Mouse (Mus musculus) thymus, postnatal 4 days (tissue): ENCODE data around the gene Cd79b.
"Not testable (repeated sequence)": the region's sequence is repeated elsewhere in the genome, so short reads cannot be mapped to it uniquely, and the experiment has no call there.

ENCODE experiments used
- DNase-seq: peaks from one replicate; pipeline ENCODE4 v3.0.0; 2021

Gene Cd79b

GRCm38 (mm10) chr11:106314333-106314812 is at the start of gene Cd79b:
TSS of gene Cd79b (minus strand) at chr11:106314762.
- peak; percentile 49 for DNase-seq

- DNase-seq: peak; percentile 83
These were observed 44.8 kb upstream of the Cd79b start for GRCm38 (mm10) chr11:106359350-106359749.

- no peak for DNase-seq
These were observed 41.0 kb upstream of the Cd79b start for GRCm38 (mm10) chr11:106355382-106356128.

- DNase-seq: no peak
These were observed 39.6 kb upstream of the Cd79b start for GRCm38 (mm10) chr11:106354181-106354580.

- DNase-seq: no peak
These were observed 38.6 kb upstream of the Cd79b start, which contains the start of gene Scn4a for GRCm38 (mm10) chr11:106353188-106353587. TSS of gene Scn4a (minus strand) at chr11:106353288.

- no peak for DNase-seq
These were observed 37.4 kb upstream of the Cd79b start for GRCm38 (mm10) chr11:106351941-106352340.

- no peak for DNase-seq
These were observed 36.7 kb upstream of the Cd79b start for GRCm38 (mm10) chr11:106351253-106351652.

GRCm38 (mm10) chr11:106350853-106351252 is 36.3 kb upstream of the Cd79b start:
- no peak for DNase-seq

GRCm38 (mm10) chr11:106349772-106350171 is 35.2 kb upstream of the Cd79b start:
- no peak for DNase-seq

GRCm38 (mm10) chr11:106344910-106345309 is 30.3 kb upstream of the Cd79b start:
- DNase-seq: no peak

GRCm38 (mm10) chr11:106340990-106341520 is 26.5 kb upstream of the Cd79b start:
- no peak for DNase-seq

GRCm38 (mm10) chr11:106339323-106339722 is 24.8 kb upstream of the Cd79b start:
- DNase-seq: not testable (repeated sequence)

GRCm38 (mm10) chr11:106338870-106339269 is 24.3 kb upstream of the Cd79b start:
- DNase-seq: no peak

GRCm38 (mm10) chr11:106338029-106338428 is 23.5 kb upstream of the Cd79b start:
- no peak for DNase-seq

- no peak for DNase-seq
These were observed 19.5 kb upstream of the Cd79b start for GRCm38 (mm10) chr11:106334066-106334465.

GRCm38 (mm10) chr11:106332458-106332857 is 17.9 kb upstream of the Cd79b start:
- DNase-seq: no peak

- DNase-seq: peak; percentile 77
These were observed 15.1 kb upstream of the Cd79b start for GRCm38 (mm10) chr11:106329682-106330081.

GRCm38 (mm10) chr11:106329128-106329527 is 14.6 kb upstream of the Cd79b start:
- no peak for DNase-seq

GRCm38 (mm10) chr11:106328521-106328920 is 14.0 kb upstream of the Cd79b start:
- no peak for DNase-seq

- DNase-seq: no peak
These were observed 11.9 kb upstream of the Cd79b start for GRCm38 (mm10) chr11:106326475-106326874.

- DNase-seq: peak; percentile 91
These were observed 11.1 kb upstream of the Cd79b start for GRCm38 (mm10) chr11:106325566-106326206.

GRCm38 (mm10) chr11:106324858-106325257 is 10.3 kb upstream of the Cd79b start:
- DNase-seq: no peak

GRCm38 (mm10) chr11:106318406-106319366 is 4.1 kb upstream of the Cd79b start:
- DNase-seq: peak; percentile 50
